Mouse (Mus musculus): ENCODE data around the gene Man2c1. TPM values are rescaled to one million over a fixed set of nuclear protein-coding genes. Genes with fewer than 3 reads are reported as not detected.

Man2c1 gene
- polyA plus RNA-seq, 1 experiment, result 140 TPM

GRCm38 (mm10) chr9:57147205-57148143 lies 17.0 kb downstream of the Man2c1 start:
- Histone ChIP-seq H3K4me3 (ENCODE audit: low read depth, low read length) (peak overlapping the region; percentile 66), H3K4me1 (ENCODE audit: control insufficient read depth, insufficient read depth, insufficient read length, low read length) (peaks cover 14% of the 10 kb centered on the region), H3K27me3 (ENCODE audit: control insufficient read depth, insufficient read depth, low read length) (no peaks in the 10 kb centered on the region), H3K27ac (ENCODE audit: insufficient read depth, low read depth, low read length) (peak overlapping the region; percentile 82), H3K36me3 (ENCODE audit: control insufficient read depth, insufficient read depth, low read length) (peaks cover 2% of the 10 kb centered on the region)
- no peak for TF ChIP-seq CTCF (IDR thresholded peaks at IDR 0.05; ENCODE audit: extremely low read depth, insufficient read length, insufficient replicate concordance, low read depth, low read length)
- TF ChIP-seq POLR2A (IDR thresholded peaks at IDR 0.05; ENCODE audit: low read depth, low read length), result no peak
- WGBS, result 5% methylated on average over 19 of the region's 19 CpGs

DNA sequence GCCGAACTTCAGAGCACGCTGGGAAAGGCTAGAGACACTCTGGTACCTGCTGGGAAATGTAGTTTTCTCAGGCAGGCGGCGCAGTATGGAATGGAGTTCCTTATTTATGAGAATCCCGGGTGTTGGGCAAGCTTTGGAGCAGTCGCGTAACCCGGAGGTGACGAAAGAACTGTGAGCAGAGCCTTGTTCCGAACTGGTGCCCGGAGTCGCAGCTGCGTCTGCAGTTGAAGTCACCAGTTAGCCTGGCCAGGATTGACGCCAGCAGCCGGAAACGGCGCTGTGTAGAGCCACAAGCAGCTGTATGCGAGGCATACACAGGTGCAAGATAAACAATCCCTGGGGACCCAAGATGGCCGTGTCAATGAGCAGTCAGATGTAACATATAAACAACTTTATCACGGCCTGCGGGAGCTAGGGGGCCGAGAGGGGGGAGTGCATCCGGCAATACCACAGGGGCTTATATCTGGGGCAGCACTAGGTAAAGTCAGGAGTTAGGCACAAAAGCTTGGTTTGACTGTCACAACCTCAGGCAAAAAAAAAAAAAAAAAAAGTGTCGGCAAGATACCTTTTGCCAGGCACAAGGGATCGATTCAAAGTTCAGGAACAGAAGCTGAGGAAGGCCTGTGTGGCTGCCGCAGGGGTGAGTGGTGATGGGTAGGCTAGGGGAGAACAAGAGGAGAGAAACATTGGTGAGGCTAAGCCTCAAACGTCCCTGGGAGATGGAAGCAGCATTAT lies 17.8 kb downstream of the Man2c1 start, which contains the start of gene Neil1:
TSS of gene Neil1 (minus strand) at position 162 of the 735 bp plus-strand sequence.
- Histone ChIP-seq H3K4me1 (ENCODE audit: control insufficient read depth, insufficient read depth, insufficient read length, low read length) (peaks cover 14% of the 10 kb centered on the region), H3K36me3 (ENCODE audit: control insufficient read depth, insufficient read depth, low read length) (peaks cover 2% of the 10 kb centered on the region; the same call in 1 of the 2 replicates), H3K27me3 (ENCODE audit: control insufficient read depth, insufficient read depth, low read length) (no peaks in the 10 kb centered on the region), H3K4me3 (ENCODE audit: low read depth, low read length) (peak within 1 kb of the TSS; percentile 66), H3K27ac (ENCODE audit: insufficient read depth, low read depth, low read length) (peak within 1 kb of the TSS; percentile 82)
- under 1% methylated on average over 27 of the region's 27 CpGs for WGBS
- TF ChIP-seq POLR2A (IDR thresholded peaks at IDR 0.05; ENCODE audit: low read depth, low read length) (peak; percentile 73), CTCF (IDR thresholded peaks at IDR 0.05; ENCODE audit: extremely low read depth, insufficient read length, insufficient replicate concordance, low read depth, low read length) (no peak)

- no peaks in the 10 kb centered on the region for H3K36me3 ChIP-seq (ENCODE audit: control insufficient read depth, insufficient read depth, low read length)
- H3K27me3 ChIP-seq (ENCODE audit: control insufficient read depth, insufficient read depth, low read length), result no peaks in the 10 kb centered on the region
- WGBS, result 64% methylated on average over 6 of the region's 6 CpGs
- TF ChIP-seq POLR2A (IDR thresholded peaks at IDR 0.05; ENCODE audit: low read depth, low read length), result no peak
- TF ChIP-seq CTCF (IDR thresholded peaks at IDR 0.05; ENCODE audit: extremely low read depth, insufficient read length, insufficient replicate concordance, low read depth, low read length), result no peak
- peak overlapping the region; percentile 82 for H3K27ac ChIP-seq (ENCODE audit: insufficient read depth, low read depth, low read length)
- peaks cover 14% of the 10 kb centered on the region for H3K4me1 ChIP-seq (ENCODE audit: control insufficient read depth, insufficient read depth, insufficient read length, low read length)
- H3K4me3 ChIP-seq (ENCODE audit: low read depth, low read length), result no peak overlapping the region
Measured at GRCm38 (mm10) chr9:57149021-57149420, 18.5 kb downstream of the Man2c1 start.

GRCm38 (mm10) chr9:57150192-57150591 lies 19.7 kb downstream of the Man2c1 start:
- Histone ChIP-seq H3K36me3 (ENCODE audit: control insufficient read depth, insufficient read depth, low read length) (peaks cover 6% of the 10 kb centered on the region; the same call in 1 of the 2 replicates), H3K4me1 (ENCODE audit: control insufficient read depth, insufficient read depth, insufficient read length, low read length) (peaks cover 14% of the 10 kb centered on the region), H3K27ac (ENCODE audit: insufficient read depth, low read depth, low read length) (no peak overlapping the region), H3K27me3 (ENCODE audit: control insufficient read depth, insufficient read depth, low read length) (no peaks in the 10 kb centered on the region), H3K4me3 (ENCODE audit: low read depth, low read length) (no peak overlapping the region)
- WGBS, result 88% methylated on average over 5 of the region's 5 CpGs
- TF ChIP-seq CTCF (IDR thresholded peaks at IDR 0.05; ENCODE audit: extremely low read depth, insufficient read length, insufficient replicate concordance, low read depth, low read length) (no peak), POLR2A (IDR thresholded peaks at IDR 0.05; ENCODE audit: low read depth, low read length) (no peak)

DNA sequence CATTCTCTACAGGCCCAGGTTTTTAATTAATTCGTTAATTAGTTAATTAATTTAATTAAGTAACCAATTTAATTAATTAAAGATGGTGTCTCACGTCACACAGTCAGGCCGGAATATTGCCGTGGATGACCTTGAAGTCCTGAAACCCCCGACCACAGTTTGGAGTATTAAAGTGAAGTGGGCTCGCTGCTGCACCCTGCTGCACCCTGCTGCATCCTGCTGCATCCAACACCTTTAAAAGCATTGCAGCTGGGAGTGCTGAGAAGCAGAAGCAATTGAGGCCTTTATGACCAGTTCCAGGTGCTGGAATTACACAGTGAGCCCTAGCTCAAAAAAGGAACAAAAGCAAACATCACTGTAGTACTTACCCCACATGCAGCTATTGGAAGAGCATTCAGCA lies 21.8 kb downstream of the Man2c1 start:
- H3K27ac ChIP-seq (ENCODE audit: insufficient read depth, low read depth, low read length), result no peak overlapping the region
- H3K4me1 ChIP-seq (ENCODE audit: control insufficient read depth, insufficient read depth, insufficient read length, low read length), result peaks cover 8% of the 10 kb centered on the region; the same call in 1 of the 2 replicates
- no peak overlapping the region for H3K4me3 ChIP-seq (ENCODE audit: low read depth, low read length)
- WGBS, result 68% methylated on average over 6 of the region's 6 CpGs
- TF ChIP-seq CTCF (IDR thresholded peaks at IDR 0.05; ENCODE audit: extremely low read depth, insufficient read length, insufficient replicate concordance, low read depth, low read length) (no peak), POLR2A (IDR thresholded peaks at IDR 0.05; ENCODE audit: low read depth, low read length) (no peak)
- H3K36me3 ChIP-seq (ENCODE audit: control insufficient read depth, insufficient read depth, low read length), result peaks cover 13% of the 10 kb centered on the region; the same call in 1 of the 2 replicates
- no peaks in the 10 kb centered on the region for H3K27me3 ChIP-seq (ENCODE audit: control insufficient read depth, insufficient read depth, low read length)

DNA sequence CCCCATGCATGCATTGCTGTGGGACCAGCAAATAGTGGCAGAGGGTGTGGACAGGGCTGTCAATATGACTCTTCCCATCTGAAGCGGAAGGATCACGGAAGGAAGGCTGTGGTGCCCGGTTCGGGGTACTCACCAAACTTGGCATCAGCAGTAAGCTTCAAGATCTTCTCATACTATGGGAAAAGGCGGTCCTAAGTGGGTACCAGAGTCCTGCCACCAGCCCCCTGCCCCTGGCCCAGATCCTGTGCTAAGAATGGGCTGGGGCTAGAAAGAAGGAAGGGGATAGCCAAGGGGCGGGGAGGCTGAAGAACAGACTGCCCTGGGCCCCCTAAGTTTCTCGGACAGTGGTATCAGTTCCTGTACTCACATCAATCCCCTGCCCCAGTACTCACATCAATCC lies 25.9 kb downstream of the Man2c1 start:
- 95% methylated on average over 7 of the region's 7 CpGs for WGBS
- Histone ChIP-seq H3K27me3 (ENCODE audit: control insufficient read depth, insufficient read depth, low read length) (no peaks in the 10 kb centered on the region), H3K4me1 (ENCODE audit: control insufficient read depth, insufficient read depth, insufficient read length, low read length) (peaks cover 10% of the 10 kb centered on the region; the same call in 1 of the 2 replicates), H3K36me3 (ENCODE audit: control insufficient read depth, insufficient read depth, low read length) (peaks cover 13% of the 10 kb centered on the region; the same call in 1 of the 2 replicates), H3K4me3 (ENCODE audit: low read depth, low read length) (no peak overlapping the region), H3K27ac (ENCODE audit: insufficient read depth, low read depth, low read length) (no peak overlapping the region)
- TF ChIP-seq CTCF (IDR thresholded peaks at IDR 0.05; ENCODE audit: extremely low read depth, insufficient read length, insufficient replicate concordance, low read depth, low read length) (no peak), POLR2A (IDR thresholded peaks at IDR 0.05; ENCODE audit: low read depth, low read length) (no peak)

Data from small intestine, adult 2 months (tissue).